Mouse (Mus musculus): ENCODE data around the gene Safb2. TPM values are rescaled to one million over a fixed set of nuclear protein-coding genes. Genes with fewer than 3 reads are reported as not detected.
A peak's percentile ranks its signal among the peaks of the same experiment; 100 is the strongest.

The Safb2 gene
- polyA plus RNA-seq, 1 experiment from 2014 or later: 105 TPM

DNA sequence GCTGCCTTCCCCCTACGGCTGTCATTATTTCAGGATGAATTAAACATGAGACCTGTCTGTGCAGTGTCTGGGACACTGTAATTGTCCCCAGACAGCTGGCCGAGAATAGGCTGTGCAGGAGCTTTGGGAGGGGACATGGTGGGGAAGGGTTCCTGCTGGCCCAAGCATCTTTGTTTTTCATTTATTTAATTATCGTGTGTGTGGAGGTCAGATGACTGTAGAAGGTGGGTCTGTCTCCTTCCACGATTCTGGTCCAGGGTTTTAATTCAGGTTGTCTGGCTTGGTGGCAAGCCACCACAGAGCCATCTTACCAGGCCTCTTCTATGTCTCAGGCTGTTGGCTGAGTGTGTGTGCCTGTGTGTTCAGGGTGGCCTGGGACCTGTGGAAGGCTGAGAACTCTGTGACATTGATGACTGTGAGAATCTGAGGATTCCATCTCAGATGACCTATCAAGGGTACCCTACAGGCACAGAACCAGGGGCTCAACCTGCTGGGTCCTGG, 35.7 kb downstream of the Safb2 start:
- WGBS: 35% methylated on average over 4 of the region's 4 CpGs
- Histone ChIP-seq H3K4me1 (peaks cover 40% of the 10 kb centered on the region), H3K4me2 (replicated peaks) (no peak overlapping the region), H3K4me3 (no peak overlapping the region), H3K9me3 (replicated peaks) (no peaks in the 10 kb centered on the region), H3K27ac (peak overlapping the region; percentile 5; the same call in 1 of the 2 replicates), H3K27me3 (no peaks in the 10 kb centered on the region), H3K36me3 (no peaks in the 10 kb centered on the region), H3K9ac (no peak overlapping the region)
- ATAC-seq (ENCODE audit: low FRiP score): no peak

DNA sequence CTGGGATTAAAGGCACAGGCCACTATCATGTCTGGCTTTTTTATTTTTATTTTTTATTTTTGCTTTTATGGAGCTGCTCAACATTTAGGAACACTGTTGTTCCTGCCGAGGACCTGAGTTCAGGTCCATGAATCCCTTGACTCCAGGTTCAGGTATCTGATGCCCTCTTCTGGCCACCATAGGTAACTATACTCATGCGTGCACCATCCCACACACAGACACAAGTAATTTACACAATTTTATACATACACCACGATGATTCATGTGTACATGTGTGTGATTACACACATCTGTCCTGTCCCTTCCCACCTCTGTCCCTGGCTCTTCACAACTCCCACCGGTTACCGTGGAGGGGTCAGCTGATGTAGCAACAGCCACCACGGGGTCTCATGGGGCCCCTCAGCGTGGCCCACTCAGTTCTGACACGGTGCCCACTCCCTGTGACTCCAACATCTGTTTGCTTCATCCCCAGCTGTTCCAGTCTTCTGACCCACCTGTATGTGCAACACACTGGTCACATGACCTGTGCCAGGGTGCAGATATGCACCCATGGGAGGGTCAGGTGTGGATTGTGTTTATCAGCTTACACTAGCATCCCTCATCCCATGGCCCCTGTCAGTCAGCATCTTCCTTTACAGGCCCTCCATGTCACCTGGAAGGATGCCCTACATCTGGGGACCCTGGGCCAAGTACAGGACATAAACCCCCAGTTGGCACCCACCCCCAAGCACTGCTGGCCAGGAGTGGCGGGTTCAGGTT, 36.4 kb downstream of the Safb2 start:
- Histone ChIP-seq H3K9ac (no peak overlapping the region), H3K4me1 (peaks cover 40% of the 10 kb centered on the region), H3K9me3 (replicated peaks) (no peaks in the 10 kb centered on the region), H3K27ac (peak overlapping the region; percentile 42; the same call in 1 of the 2 replicates), H3K27me3 (no peaks in the 10 kb centered on the region), H3K4me2 (replicated peaks) (no peak overlapping the region), H3K36me3 (no peaks in the 10 kb centered on the region), H3K4me3 (no peak overlapping the region)
- no peak for ATAC-seq (ENCODE audit: low FRiP score)
- 69% methylated on average over 9 of the region's 9 CpGs for WGBS

DNA sequence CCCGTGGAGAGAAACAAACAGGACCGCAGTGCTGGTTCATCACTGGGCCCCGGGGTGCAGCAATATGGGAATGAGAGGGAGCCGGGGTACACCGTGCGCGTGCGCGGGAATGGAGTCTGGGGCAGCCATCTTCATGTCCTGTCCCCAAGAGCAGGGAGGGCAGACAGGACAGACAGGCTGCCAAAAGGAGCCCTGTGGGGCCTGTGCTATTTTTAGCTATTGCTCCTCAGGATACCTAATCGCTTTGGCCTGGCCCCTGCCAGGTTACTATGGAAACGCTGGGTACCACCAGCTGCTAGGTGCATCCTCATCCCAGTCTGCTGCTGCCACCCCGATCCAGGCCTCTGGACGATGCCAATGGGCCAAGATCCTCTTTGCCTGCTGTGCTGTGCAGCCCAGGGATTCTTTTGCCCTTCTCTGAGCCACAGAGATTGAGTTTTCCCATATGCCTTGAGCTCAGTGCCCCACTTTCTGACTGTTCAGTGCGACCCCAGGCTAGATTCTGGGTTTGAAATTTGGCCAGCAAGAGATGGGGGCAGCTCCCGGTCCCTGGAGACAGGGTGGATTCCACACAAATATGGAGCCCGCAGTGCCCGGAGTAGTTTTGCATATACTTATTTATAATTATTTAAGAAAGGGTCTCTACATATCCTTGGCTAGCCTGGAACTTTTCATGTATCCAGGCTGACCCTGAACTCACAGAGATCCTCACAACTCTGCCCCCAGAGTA, 37.1 kb downstream of the Safb2 start:
- H3K9ac ChIP-seq: no peak overlapping the region
- no peaks in the 10 kb centered on the region for H3K27me3 ChIP-seq
- no peak overlapping the region for H3K4me3 ChIP-seq
- ATAC-seq (ENCODE audit: low FRiP score): no peak
- WGBS: 55% methylated on average over 17 of the region's 17 CpGs
- H3K9me3 ChIP-seq (replicated peaks): no peaks in the 10 kb centered on the region
- peaks cover 41% of the 10 kb centered on the region for H3K4me1 ChIP-seq
- no peak overlapping the region for H3K4me2 ChIP-seq (replicated peaks)
- H3K27ac ChIP-seq: peak overlapping the region; percentile 24
- no peaks in the 10 kb centered on the region for H3K36me3 ChIP-seq

DNA sequence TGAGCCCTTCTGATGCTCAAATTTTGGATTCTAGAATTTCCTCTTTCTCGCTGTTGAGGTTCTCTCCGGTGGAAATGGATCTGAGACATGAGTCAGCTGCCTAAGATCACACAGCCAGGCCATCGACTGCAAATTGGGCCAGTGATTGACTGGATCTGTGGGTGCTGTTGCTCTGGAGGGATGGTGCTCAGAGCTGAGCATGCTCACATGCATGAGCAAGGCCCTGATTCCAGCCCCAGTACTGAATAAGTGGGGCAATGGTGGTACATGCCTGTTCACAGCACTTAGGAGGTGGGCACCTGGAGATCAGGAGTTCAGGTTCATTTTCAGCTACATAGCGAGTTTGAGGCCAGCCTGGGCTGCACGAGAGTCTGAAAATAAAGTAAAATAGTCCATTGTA, 37.8 kb downstream of the Safb2 start:
- Histone ChIP-seq H3K4me3 (no peak overlapping the region), H3K36me3 (no peaks in the 10 kb centered on the region), H3K27ac (peak overlapping the region; percentile 24; the same call in 1 of the 2 replicates), H3K4me2 (replicated peaks) (no peak overlapping the region), H3K9ac (no peak overlapping the region), H3K27me3 (no peaks in the 10 kb centered on the region), H3K9me3 (replicated peaks) (no peaks in the 10 kb centered on the region), H3K4me1 (peaks cover 38% of the 10 kb centered on the region)
- no peak for ATAC-seq (ENCODE audit: low FRiP score)
- WGBS: 84% methylated on average over 5 of the region's 5 CpGs

DNA sequence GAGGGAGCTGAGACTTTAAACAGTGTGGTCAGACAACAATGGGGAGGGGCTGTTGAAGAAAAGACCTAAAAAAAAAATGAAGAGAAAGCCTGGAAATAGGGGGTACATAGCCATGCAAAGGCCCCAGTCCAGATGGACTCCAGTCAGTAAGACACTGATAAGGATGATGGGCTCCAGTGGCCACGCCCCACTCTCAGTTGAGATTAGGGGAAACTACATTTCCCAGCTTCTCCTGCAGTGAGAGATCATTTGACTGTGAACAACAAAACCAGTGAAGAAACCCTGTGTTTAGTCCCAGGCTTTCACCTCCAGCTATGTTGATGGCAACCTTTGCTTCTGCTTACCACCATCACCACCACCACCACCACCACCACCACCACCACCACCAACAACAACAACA, 38.4 kb downstream of the Safb2 start:
- H3K27me3 ChIP-seq: no peaks in the 10 kb centered on the region
- no peak overlapping the region for H3K9ac ChIP-seq
- H3K36me3 ChIP-seq: no peaks in the 10 kb centered on the region
- no peak overlapping the region for H3K27ac ChIP-seq
- peaks cover 31% of the 10 kb centered on the region for H3K4me1 ChIP-seq
- H3K9me3 ChIP-seq (replicated peaks): no peaks in the 10 kb centered on the region
- ATAC-seq (ENCODE audit: low FRiP score): no peak
- WGBS: 90% methylated on average over 1 of the region's 1 CpGs
- H3K4me2 ChIP-seq (replicated peaks): no peak overlapping the region
- no peak overlapping the region for H3K4me3 ChIP-seq

DNA sequence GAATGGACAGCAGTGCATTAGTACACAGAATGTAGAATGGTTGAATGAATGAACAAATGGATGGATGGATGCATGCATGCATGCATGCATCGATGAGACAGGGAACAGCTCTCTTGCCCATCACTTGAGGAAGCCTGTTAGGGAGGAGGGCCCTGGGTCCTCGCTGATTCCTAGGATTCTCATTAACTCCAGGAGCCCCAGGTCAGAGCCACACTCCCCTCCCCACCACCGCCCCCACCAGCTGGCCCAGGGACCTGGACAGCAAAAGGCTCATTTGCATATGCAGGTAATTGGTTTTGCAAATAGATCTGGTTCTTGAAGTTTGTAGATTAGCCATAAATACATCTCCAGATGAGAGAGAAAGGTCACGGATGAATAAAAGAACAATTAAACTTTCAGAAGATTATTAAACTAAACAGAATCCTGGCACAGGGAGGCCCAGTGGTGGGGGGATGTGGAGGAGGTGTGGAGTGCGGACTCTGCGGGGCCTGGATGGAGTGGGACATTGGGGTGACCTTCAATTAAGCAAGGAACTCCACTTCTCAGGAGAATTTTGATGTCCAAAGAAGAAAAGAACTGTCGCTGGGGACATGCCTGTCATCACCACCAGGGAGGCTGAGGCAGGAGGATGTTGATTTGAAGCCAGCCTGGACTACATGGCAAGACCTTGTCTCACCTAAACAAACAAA, 39.5 kb downstream of the Safb2 start:
- 78% methylated on average over 7 of the region's 7 CpGs for WGBS
- H3K27ac ChIP-seq: no peak overlapping the region
- ATAC-seq (ENCODE audit: low FRiP score): no peak

DNA sequence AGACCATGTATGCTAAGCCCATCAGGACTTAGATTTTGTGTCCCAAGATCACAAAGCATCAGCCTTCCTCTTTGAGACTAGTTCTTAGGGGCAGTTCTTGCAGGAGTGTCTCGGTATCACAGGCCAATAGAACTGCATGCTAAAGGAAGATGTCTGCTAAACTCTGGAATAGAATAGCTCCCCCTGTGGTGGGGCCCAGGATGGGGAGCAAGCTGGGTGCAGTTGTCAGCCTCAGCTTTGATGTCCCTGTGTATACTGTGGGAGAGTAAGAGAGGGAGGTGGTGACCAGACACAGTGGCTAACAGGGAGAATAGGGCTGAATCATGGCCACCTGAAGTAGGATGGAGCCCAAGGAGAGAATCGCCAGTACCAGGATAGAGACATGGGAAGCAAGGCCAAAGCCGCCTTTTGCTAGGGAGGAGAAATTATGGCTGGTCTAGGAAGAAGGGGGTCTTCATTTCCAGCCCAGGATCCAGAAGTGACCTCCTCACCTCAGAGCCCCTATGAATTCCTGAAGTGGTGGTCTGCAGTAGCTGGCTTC, 40.6 kb downstream of the Safb2 start:
- 83% methylated on average over 3 of the region's 3 CpGs for WGBS
- H3K27ac ChIP-seq: no peak overlapping the region

More for the DNA sequence above, 39.5 kb downstream of the Safb2 start:
- Histone ChIP-seq H3K36me3 (no peaks in the 10 kb centered on the region), H3K9ac (no peak overlapping the region), H3K4me2 (replicated peaks) (no peak overlapping the region), H3K4me3 (no peak overlapping the region), H3K4me1 (peaks cover 37% of the 10 kb centered on the region), H3K27me3 (no peaks in the 10 kb centered on the region), H3K9me3 (replicated peaks) (no peaks in the 10 kb centered on the region)

DNA sequence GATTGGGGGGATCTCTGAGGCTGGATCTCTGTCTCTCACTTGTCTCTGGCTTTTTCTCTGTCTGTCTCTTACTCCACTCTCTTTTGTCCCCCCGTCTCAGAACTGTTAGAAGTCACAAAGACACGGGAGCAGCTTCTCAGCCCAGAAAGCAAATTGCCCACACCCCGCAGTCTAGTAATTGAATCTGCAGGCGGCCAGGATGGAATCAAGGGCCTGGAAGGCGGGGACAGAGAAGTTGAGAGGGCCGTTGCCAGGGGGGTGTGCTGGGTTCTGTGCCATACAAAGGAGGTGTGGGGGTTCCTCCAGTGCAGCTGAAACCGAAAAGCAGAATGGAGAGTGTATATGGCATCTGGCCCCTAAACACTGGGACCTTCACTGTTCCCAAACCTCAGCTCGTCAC, 41.6 kb downstream of the Safb2 start:
- Histone ChIP-seq H3K9me3 (replicated peaks) (no peaks in the 10 kb centered on the region), H3K9ac (no peak overlapping the region), H3K4me2 (replicated peaks) (no peak overlapping the region), H3K36me3 (no peaks in the 10 kb centered on the region), H3K27ac (no peak overlapping the region), H3K4me3 (no peak overlapping the region), H3K27me3 (no peaks in the 10 kb centered on the region), H3K4me1 (peaks cover 31% of the 10 kb centered on the region)
- WGBS: 40% methylated on average over 8 of the region's 8 CpGs
- ATAC-seq (ENCODE audit: low FRiP score): no peak

More for the DNA sequence above, 40.6 kb downstream of the Safb2 start:
- Histone ChIP-seq H3K36me3 (no peaks in the 10 kb centered on the region), H3K4me2 (replicated peaks) (no peak overlapping the region), H3K4me3 (no peak overlapping the region), H3K4me1 (peaks cover 35% of the 10 kb centered on the region), H3K9me3 (replicated peaks) (no peaks in the 10 kb centered on the region), H3K27me3 (no peaks in the 10 kb centered on the region), H3K9ac (no peak overlapping the region)
- ATAC-seq (ENCODE audit: low FRiP score): no peak

DNA sequence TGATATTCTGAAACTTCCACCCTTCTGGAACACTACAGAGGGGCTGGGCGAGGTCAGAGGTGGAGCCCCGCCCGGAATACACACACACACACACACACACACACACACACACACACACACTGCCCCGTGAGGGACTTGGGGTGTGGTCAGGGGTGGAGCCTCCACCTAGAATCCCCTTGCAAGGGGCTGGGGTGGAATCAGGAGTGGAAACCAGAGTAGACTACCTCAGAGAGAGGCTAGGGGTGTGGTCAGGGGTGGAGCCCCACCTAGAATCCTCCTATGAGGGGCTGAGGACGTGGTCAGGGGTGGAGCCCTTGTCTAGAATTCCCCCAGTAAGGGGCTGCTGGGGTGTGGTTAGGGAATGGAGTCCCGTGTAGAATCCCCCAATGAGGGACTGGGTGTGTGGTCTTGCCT, 43.8 kb downstream of the Safb2 start:
- 39% methylated on average over 6 of the region's 6 CpGs for WGBS
- H3K4me2 ChIP-seq (replicated peaks): no peak overlapping the region
- no peak overlapping the region for H3K4me3 ChIP-seq
- H3K9ac ChIP-seq: no peak overlapping the region
- H3K27ac ChIP-seq: no peak overlapping the region
- peaks cover 29% of the 10 kb centered on the region for H3K4me1 ChIP-seq
- no peak for ATAC-seq (ENCODE audit: low FRiP score)
- no peaks in the 10 kb centered on the region for H3K9me3 ChIP-seq (replicated peaks)
- no peaks in the 10 kb centered on the region for H3K36me3 ChIP-seq
- no peaks in the 10 kb centered on the region for H3K27me3 ChIP-seq

DNA sequence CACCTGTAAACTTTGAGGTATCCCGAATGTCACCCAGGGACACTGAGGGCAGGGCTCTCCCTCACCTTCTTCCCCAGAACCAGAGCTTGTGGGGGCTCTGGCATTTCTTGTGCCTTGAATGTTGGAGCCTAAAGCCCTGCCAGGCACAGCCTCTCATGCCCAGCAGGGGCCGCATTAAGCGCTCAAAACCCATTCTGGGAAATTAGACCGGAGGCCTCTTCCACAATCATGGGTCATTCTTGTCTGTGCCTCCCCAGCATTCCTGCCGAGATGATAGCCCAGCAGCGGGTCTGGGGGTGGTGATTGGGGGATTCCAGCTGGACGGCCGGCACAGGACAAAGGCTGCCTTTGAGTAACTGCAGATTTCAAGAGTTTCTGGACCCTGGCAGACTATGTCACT, 46.5 kb downstream of the Safb2 start:
- H3K4me1 ChIP-seq: peaks cover 27% of the 10 kb centered on the region
- H3K27ac ChIP-seq: 0 out of 2 replicates have a peak overlapping the region, but pooled peaks have one; percentile 37
- no peaks in the 10 kb centered on the region for H3K27me3 ChIP-seq
- no peaks in the 10 kb centered on the region for H3K9me3 ChIP-seq (replicated peaks)
- no peak overlapping the region for H3K4me2 ChIP-seq (replicated peaks)
- H3K36me3 ChIP-seq: no peaks in the 10 kb centered on the region
- WGBS: 16% methylated on average over 8 of the region's 8 CpGs
- H3K4me3 ChIP-seq: no peak overlapping the region
- ATAC-seq (ENCODE audit: low FRiP score): peak; percentile 27; the same call in 1 of the 2 replicates
- H3K9ac ChIP-seq: no peak overlapping the region

DNA sequence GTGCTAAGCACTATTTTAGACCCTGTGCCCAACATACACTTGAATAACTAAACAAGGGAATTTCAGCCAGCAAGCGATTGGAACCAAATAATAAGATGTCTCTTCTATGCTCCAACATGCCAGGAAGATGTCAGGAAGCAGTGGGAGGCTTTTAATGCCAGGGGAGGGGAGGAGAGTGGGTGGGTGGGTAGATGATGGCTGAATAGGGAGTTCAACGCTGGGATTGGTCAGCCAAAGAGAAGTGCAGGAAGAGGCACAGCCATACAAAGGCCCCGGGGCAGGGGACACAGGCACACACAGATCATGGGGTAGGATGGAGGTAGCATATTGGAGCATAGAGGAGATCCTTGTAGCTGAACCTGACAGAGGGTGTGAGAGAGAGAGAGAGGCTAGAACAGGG, 47.5 kb downstream of the Safb2 start:
- H3K27ac ChIP-seq: 0 out of 2 replicates have a peak overlapping the region, but pooled peaks have one; percentile 62
- H3K9ac ChIP-seq: no peak overlapping the region
- H3K4me3 ChIP-seq: no peak overlapping the region
- H3K9me3 ChIP-seq (replicated peaks): no peaks in the 10 kb centered on the region
- peak; percentile 23; the same call in 1 of the 2 replicates for ATAC-seq (ENCODE audit: low FRiP score)
- H3K4me1 ChIP-seq: peaks cover 21% of the 10 kb centered on the region
- H3K36me3 ChIP-seq: no peaks in the 10 kb centered on the region
- no peaks in the 10 kb centered on the region for H3K27me3 ChIP-seq
- no peak overlapping the region for H3K4me2 ChIP-seq (replicated peaks)
- WGBS: 51% methylated on average over 3 of the region's 3 CpGs

DNA sequence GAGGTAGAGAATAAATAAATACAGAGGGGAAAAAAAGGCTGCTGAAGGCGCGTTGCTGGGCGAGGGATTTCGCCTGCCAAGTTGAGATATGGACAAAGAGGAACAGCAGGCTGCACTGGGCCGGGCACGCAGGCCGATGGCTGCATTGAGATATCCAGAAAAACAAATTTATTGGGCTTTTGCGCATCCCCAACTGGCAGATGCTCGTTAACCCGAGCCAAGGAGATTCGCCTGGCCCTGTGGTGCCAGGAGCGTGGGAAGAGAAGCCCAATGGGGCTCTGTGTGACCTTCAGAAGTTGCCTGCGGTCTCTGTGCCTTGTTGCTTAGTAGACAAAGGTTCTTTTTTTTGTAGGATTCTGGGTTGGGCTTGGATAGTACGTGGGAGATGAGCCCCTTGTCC, 48.2 kb downstream of the Safb2 start:
- WGBS: 48% methylated on average over 14 of the region's 14 CpGs
- peaks cover 21% of the 10 kb centered on the region for H3K4me1 ChIP-seq
- ATAC-seq (ENCODE audit: low FRiP score): no peak

More for the DNA sequence above, 48.2 kb downstream of the Safb2 start:
- no peaks in the 10 kb centered on the region for H3K36me3 ChIP-seq
- no peak overlapping the region for H3K4me2 ChIP-seq (replicated peaks)
- H3K9me3 ChIP-seq (replicated peaks): no peaks in the 10 kb centered on the region
- no peaks in the 10 kb centered on the region for H3K27me3 ChIP-seq
- H3K27ac ChIP-seq: peak overlapping the region; percentile 62; the same call in 1 of the 2 replicates
- no peak overlapping the region for H3K9ac ChIP-seq
- no peak overlapping the region for H3K4me3 ChIP-seq

Measured in hindbrain, embryonic 12.5 days (tissue).